ENCODE assay signal across 9 mouse cellular contexts in the genomic region with DNA sequence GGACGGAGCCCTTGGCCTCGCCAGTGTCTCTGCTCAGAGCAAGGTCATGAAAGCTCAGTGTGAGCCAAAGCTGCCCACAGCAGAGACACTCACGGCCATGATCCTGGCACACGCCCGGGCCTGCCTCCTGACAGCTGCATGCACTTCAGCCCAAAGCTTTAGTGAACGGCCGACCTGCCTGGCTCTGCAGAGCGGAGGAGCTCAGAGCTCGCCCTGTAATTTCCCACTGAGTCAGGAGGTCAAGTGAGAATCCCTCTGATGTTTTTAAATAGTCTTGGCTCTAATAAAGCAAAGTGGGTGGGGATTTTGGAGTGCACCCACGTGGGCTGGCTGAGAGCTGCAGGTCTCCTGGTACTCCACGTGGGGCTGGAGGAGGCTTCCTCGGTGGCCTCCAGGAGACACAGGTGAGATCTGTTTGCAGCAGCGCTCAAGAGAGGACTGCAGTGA. TPM values are rescaled to one million over a fixed set of nuclear protein-coding genes. Genes with fewer than 3 reads are reported as not detected.
DNase-seq lines count a peak whose midpoint lies in the region; ATAC-seq and TF ChIP-seq lines count a peak whose summit lies in the region.
"Had no signal": no experiment of that assay in that cellular context is flagged by ENCODE, and none has a peak within 500 bp of the region (broad histone marks: within the 10 kb centered on the region; RNA-seq: fewer than 3 reads in every experiment).

No protein-coding gene starts in this region.

- intact Hi-C loops in gastrocnemius, postnatal 14 days (cut with DNase I; ENCODE audit: low total_unique reads) = no loop called here

- H3K4me3 ChIP-seq in hindbrain, embryonic 15.5 days = no peak overlapping the region
- H3K4me3 ChIP-seq in hindbrain, embryonic 11.5 days (ENCODE audit: low read depth, low read length) = no peak overlapping the region
- H3K4me3 ChIP-seq in midbrain, embryonic 14.5 days (replicated peaks; ENCODE audit: low read depth, low read length) = no peak overlapping the region
- no peak overlapping the region for H3K4me3 ChIP-seq in layer of hippocampus, adult 2 months

- no peak overlapping the region for H3K4me2 ChIP-seq in hindbrain, embryonic 15.5 days
- H3K4me2 ChIP-seq in hindbrain, embryonic 11.5 days (replicated peaks; ENCODE audit: low read depth, low read length) = no peak overlapping the region
- no peak overlapping the region for H3K4me2 ChIP-seq in midbrain, embryonic 14.5 days (ENCODE audit: low read length)

- DNase-seq in hindbrain, embryonic 11.5 days (ENCODE audit: low spot score) = no peak
- peak; percentile 82 for DNase-seq in adrenal gland, postnatal 25 days
- DNase-seq in gastrocnemius, postnatal 14 days = peak; percentile 86
- DNase-seq in kidney, adult 9 months = peak; percentile 11
- peak; percentile 20 for DNase-seq in midbrain, embryonic 14.5 days
- DNase-seq in spleen, postnatal 4 days (ENCODE audit: low spot score in 2 of 2) = no peak
- no peak for DNase-seq in layer of hippocampus, adult 2 months (ENCODE audit: low spot score in 2 of 2)

- peaks cover 5% of the 10 kb centered on the region; the same call in 1 of the 2 replicates for H3K4me1 ChIP-seq in hindbrain, embryonic 15.5 days (replicated peaks)
- no peaks in the 10 kb centered on the region for H3K4me1 ChIP-seq in hindbrain, embryonic 11.5 days (replicated peaks; ENCODE audit: control insufficient read depth, insufficient read depth, low read length)
- no peaks in the 10 kb centered on the region for H3K4me1 ChIP-seq in midbrain, embryonic 14.5 days (ENCODE audit: control insufficient read depth, insufficient read depth, low read length)

- WGBS in hindbrain, embryonic 15.5 days = 47% methylated on average over 13 of the region's 13 CpGs
- WGBS in hindbrain, embryonic 11.5 days = 45% methylated on average over 13 of the region's 13 CpGs
- 53% methylated on average over 13 of the region's 13 CpGs for WGBS in midbrain, embryonic 14.5 days

- H3K36me3 ChIP-seq in hindbrain, embryonic 15.5 days = no peaks in the 10 kb centered on the region
- H3K36me3 ChIP-seq in hindbrain, embryonic 11.5 days (ENCODE audit: control insufficient read depth, insufficient read depth, low read length) = no peaks in the 10 kb centered on the region
- H3K36me3 ChIP-seq in midbrain, embryonic 14.5 days (ENCODE audit: control insufficient read depth, insufficient read depth, low read length) = no peaks in the 10 kb centered on the region

- H3K27me3 ChIP-seq in hindbrain, embryonic 15.5 days = no peaks in the 10 kb centered on the region
- no peaks in the 10 kb centered on the region for H3K27me3 ChIP-seq in hindbrain, embryonic 11.5 days (ENCODE audit: control insufficient read depth, insufficient read depth, low read length)
- no peaks in the 10 kb centered on the region for H3K27me3 ChIP-seq in midbrain, embryonic 14.5 days (ENCODE audit: control insufficient read depth, insufficient read depth, low read length)

- H3K9me3 ChIP-seq in hindbrain, embryonic 15.5 days = no peaks in the 10 kb centered on the region
- no peaks in the 10 kb centered on the region for H3K9me3 ChIP-seq in hindbrain, embryonic 11.5 days (ENCODE audit: control insufficient read depth, low read length)
- H3K9me3 ChIP-seq in midbrain, embryonic 14.5 days (ENCODE audit: control insufficient read depth, low read length) = no peaks in the 10 kb centered on the region

- ATAC-seq in hindbrain, embryonic 15.5 days (ENCODE audit: low FRiP score, low read depth) = 0 out of 2 replicates have a peak, but pooled peaks have one; percentile 51
- no peak for ATAC-seq in hindbrain, embryonic 11.5 days (ENCODE audit: low FRiP score)
- ATAC-seq in midbrain, embryonic 14.5 days (ENCODE audit: low FRiP score, low TSS enrichment) = no peak

- no peak overlapping the region for H3K9ac ChIP-seq in hindbrain, embryonic 15.5 days
- no peak overlapping the region for H3K9ac ChIP-seq in hindbrain, embryonic 11.5 days (ENCODE audit: low read depth, low read length)
- no peak overlapping the region for H3K9ac ChIP-seq in midbrain, embryonic 14.5 days (replicated peaks; ENCODE audit: low read length)

- TF ChIP-seq CTCF in layer of hippocampus, adult 2 months (conservative IDR thresholded peaks at IDR 0.05) = no peak

- no peak overlapping the region for H3K27ac ChIP-seq in hindbrain, embryonic 15.5 days (replicated peaks)
- no peak overlapping the region for H3K27ac ChIP-seq in hindbrain, embryonic 11.5 days (ENCODE audit: low read depth, low read length)
- no peak overlapping the region; the same call in 1 of the 2 replicates for H3K27ac ChIP-seq in midbrain, embryonic 14.5 days (replicated peaks; ENCODE audit: low read depth, low read length)
- H3K27ac ChIP-seq in layer of hippocampus, adult 2 months = no peak overlapping the region

RNA-seq across cellular contexts. Expression of a gene that starts 3.3 kb away (rescaled TPM):
- polyA plus RNA-seq in hindbrain, embryonic 15.5 days (2015; fragmentation: Nextera tagmentation; extraction: Ambion mirVana) = not detected in 2 replicates
- polyA plus RNA-seq in hindbrain, embryonic 11.5 days (2014; fragmentation: Nextera tagmentation; extraction: Ambion mirVana) = not detected in 2 replicates
- 0.33 and 1.0 TPM in 2 replicates for total RNA-seq in adrenal gland, postnatal 25 days (2021)
- 100 to 1,000 TPM in 1 of 2 experiments, 10 to 100 TPM in 1; 30.7 to 128 TPM for total RNA-seq in gastrocnemius, postnatal 14 days (2021)
- not detected in 2 replicates for polyA plus RNA-seq in midbrain, embryonic 14.5 days (2014; fragmentation: Nextera tagmentation; extraction: Ambion mirVana)
- not detected for total RNA-seq in layer of hippocampus, adult 2 months (2021)
- polyA plus RNA-seq: neural tube, embryonic 11.5 days had no signal

Comparison
In these comparisons a context has a peak if more than half of its experiments do, and no peak if none do; other contexts are left out.
1. DNase-seq: peak in adrenal gland, postnatal 25 days (single experiment), gastrocnemius, postnatal 14 days (single experiment), kidney, adult 9 months (single experiment) and midbrain, embryonic 14.5 days (single experiment); none in hindbrain, embryonic 11.5 days (single experiment), spleen, postnatal 4 days (0 of 2) and layer of hippocampus, adult 2 months (0 of 2).
2. RNA of a gene that starts 3.3 kb away (total RNA-seq): 30.7 to 128 TPM in gastrocnemius, postnatal 14 days; 0.33 to 1.0 TPM in adrenal gland, postnatal 25 days and not detected in layer of hippocampus, adult 2 months; every median in the first group is over 10 times any median in the second.